Mouse (Mus musculus) megakaryocyte, adult 5-6 weeks (primary cell): Measurements from ENCODE around the gene Gm49355. TPM values are rescaled to one million over a fixed set of nuclear protein-coding genes. Genes with fewer than 3 reads are reported as not detected.

Experiments used
- ATAC-seq: 2 replicates; pipeline ENCODE4 v1.8.0; 2016; ENCODE audit warnings: mild to moderate bottlenecking, inconsistent platforms; ENCODE audit not compliant: poor library complexity, severe bottlenecking
- total RNA-seq, 2 experiments: library from RNA; stranded (forward) in 1 of 2; stranded (reverse) in 1 of 2; fragments of 153-499, 151-499 nt in 1 of 2; fragments of 221-1000, 200-1000 nt in 1 of 2; gene quantifications; 2 replicates each; pipeline versions ENCODE4 v1.2.3 to v1.2.4; 2015 to 2017

Gm49355 gene
- total RNA-seq, 2 experiments from 2014 or later, result not detected

- ATAC-seq, result no peak
Measured at GRCm38 (mm10) chr14:12342458-12343131, 58.8 kb downstream of the Gm49355 start.

GRCm38 (mm10) chr14:12343451-12343941 is 59.7 kb downstream of the Gm49355 start:
- no peak for ATAC-seq

- no peak for ATAC-seq
Measured at GRCm38 (mm10) chr14:12344061-12344745, 60.4 kb downstream of the Gm49355 start.

GRCm38 (mm10) chr14:12344746-12345240 is 61.0 kb downstream of the Gm49355 start:
- no peak for ATAC-seq

- ATAC-seq, result no peak
Measured at GRCm38 (mm10) chr14:12345241-12345921, 61.6 kb downstream of the Gm49355 start.

GRCm38 (mm10) chr14:12346011-12346864 is 62.5 kb downstream of the Gm49355 start:
- no peak for ATAC-seq

- ATAC-seq, result no peak
Measured at GRCm38 (mm10) chr14:12346865-12347600, 63.3 kb downstream of the Gm49355 start.

GRCm38 (mm10) chr14:12348089-12348488 is 64.3 kb downstream of the Gm49355 start, which contains the start of gene Fezf2:
Gene Fezf2 (minus strand): TSS chr14:12348189.
- ATAC-seq, result no peak

GRCm38 (mm10) chr14:12349334-12350090 is 65.7 kb downstream of the Gm49355 start:
- ATAC-seq, result no peak

GRCm38 (mm10) chr14:12350271-12350916 is 66.6 kb downstream of the Gm49355 start:
- ATAC-seq, result no peak

Other genes with a start within 250 kb of the Gm49355 start
- 23.1 and 35.3 TPM in 2 replicates for gene 3830406C13Rik, start 197 bp downstream of the Gm49355 start, total RNA-seq (2015)
- 23.3 and 35.7 TPM in 2 replicates for gene 3830406C13Rik, start 197 bp downstream of the Gm49355 start, total RNA-seq (2017)
- not detected in 2 replicates for gene Fezf2, start 64.2 kb downstream of the Gm49355 start, total RNA-seq (2015)
- not detected in 2 replicates for gene Fezf2, start 64.2 kb downstream of the Gm49355 start, total RNA-seq (2017)